Mouse (Mus musculus) heart, embryonic 16.5 days (tissue): Measurements from ENCODE around the gene Traf2. TPM values are rescaled to one million over a fixed set of nuclear protein-coding genes. Genes with fewer than 3 reads are reported as not detected.

Experiments
- ATAC-seq: fragments of 200-750 bp; cut with Nextera tagmentation; replicated peaks from 2 replicates; pipeline ENCODE4 v1.8.0; 2017; ENCODE audit warnings: moderate number of reproducible peaks; ENCODE audit not compliant: insufficient read depth, low FRiP score; ENCODE audit errors: extremely low read depth
- H3K27ac ChIP-seq: fragments of 300-500 bp; sonication (generic); 2 replicates; pipeline ENCODE4 v1.5.1; 2014; ENCODE audit warnings: mild to moderate bottlenecking, low read length, control low read depth, moderate library complexity
- H3K27me3 ChIP-seq: fragments of 300-500 bp; sonication (generic); 2 replicates; pipeline ENCODE4 v1.6.1; 2014; ENCODE audit warnings: low read length, mixed read lengths; ENCODE audit not compliant: control insufficient read depth, insufficient read depth
- H3K36me3 ChIP-seq: fragments of 300-500 bp; sonication (generic); 2 replicates; pipeline ENCODE4 v1.6.1; 2014; ENCODE audit not compliant: control insufficient read depth, insufficient read depth
- H3K4me1 ChIP-seq: fragments of 300-500 bp; sonication (generic); 2 replicates; pipeline ENCODE4 v1.6.1; 2014; ENCODE audit warnings: low read length, mixed read lengths; ENCODE audit not compliant: control insufficient read depth, insufficient read depth
- H3K4me2 ChIP-seq: fragments of 300-500 bp; sonication (generic); 2 replicates; pipeline ENCODE4 v1.6.1; 2014; ENCODE audit warnings: low read depth, mild to moderate bottlenecking, control low read depth, low read length
- H3K4me3 ChIP-seq: fragments of 300-500 bp; sonication (generic); 2 replicates; pipeline ENCODE4 v1.5.1; 2014; ENCODE audit warnings: mild to moderate bottlenecking, control low read depth, low read length
- H3K9ac ChIP-seq: fragments of 300-500 bp; sonication (generic); 2 replicates; pipeline ENCODE4 v1.6.1; 2014; ENCODE audit warnings: low read length, control low read depth
- H3K9me3 ChIP-seq: fragments of 300-500 bp; sonication (generic); replicated peaks from 2 replicates; pipeline ENCODE4 v1.6.1; 2016; ENCODE audit warnings: low read length; ENCODE audit not compliant: control insufficient read depth
- WGBS: fragments of 180-500 bp; shearing (Covaris S2); extraction: QIAGEN DNeasy Blood & Tissue Kit; methylation state at CpG from one replicate; pipeline ENCODE4 v1.1.7; 2014; 5-methylcytosine and 5-hydroxymethylcytosine counted together
- polyA plus RNA-seq: library from polyadenylated mRNA; unstranded; fragments of >200 nt; fragmentation: Nextera tagmentation; extraction: Ambion mirVana; gene quantifications from 2 replicates; pipeline ENCODE4 v1.2.1, GENCODE M21; 2015

Traf2 gene
- 27.0 and 27.3 TPM in 2 replicates for polyA plus RNA-seq

- WGBS, result 2% methylated on average over 48 of the region's 48 CpGs
These were observed at the start of gene Traf2 for GRCm38 (mm10) chr2:25546811-25547491. Gene Traf2, minus strand, starts transcription at chr2:25546940.

GRCm38 (mm10) chr2:25591863-25592262 is 45.1 kb upstream of the Traf2 start:
- Histone ChIP-seq H3K9ac (no peak overlapping the region), H3K4me1 (peaks cover 8% of the 10 kb centered on the region)
- 81% methylated on average over 2 of the region's 2 CpGs for WGBS

More at GRCm38 (mm10) chr2:25546811-25547491, at the start of gene Traf2:
- H3K4me3 ChIP-seq, result peak within 1 kb of the TSS; percentile 82
- peaks cover 4% of the 10 kb centered on the region for H3K4me1 ChIP-seq
- no peaks in the 10 kb centered on the region for H3K9me3 ChIP-seq
- peak within 1 kb of the TSS; percentile 90 for H3K9ac ChIP-seq
- peak within 1 kb of the TSS; percentile 67 for H3K4me2 ChIP-seq
- H3K27ac ChIP-seq, result peak within 1 kb of the TSS; percentile 77
- H3K36me3 ChIP-seq, result no peaks in the 10 kb centered on the region
- H3K27me3 ChIP-seq, result no peaks in the 10 kb centered on the region
- peak; percentile 99 for ATAC-seq

GRCm38 (mm10) chr2:25588227-25588907 is 41.6 kb upstream of the Traf2 start:
- Histone ChIP-seq H3K4me1 (peaks cover 11% of the 10 kb centered on the region), H3K9me3 (no peaks in the 10 kb centered on the region), H3K4me3 (no peak overlapping the region), H3K4me2 (no peak overlapping the region), H3K27ac (peak overlapping the region; percentile 18), H3K36me3 (peaks cover 41% of the 10 kb centered on the region), H3K9ac (no peak overlapping the region), H3K27me3 (no peaks in the 10 kb centered on the region)
- ATAC-seq, result peak; percentile 53; the same call in 1 of the 2 replicates
- WGBS, result 81% methylated on average over 8 of the region's 8 CpGs

More at GRCm38 (mm10) chr2:25591863-25592262, 45.1 kb upstream of the Traf2 start:
- H3K4me2 ChIP-seq, result no peak overlapping the region
- no peaks in the 10 kb centered on the region for H3K27me3 ChIP-seq
- H3K4me3 ChIP-seq, result no peak overlapping the region
- H3K36me3 ChIP-seq, result peaks cover 53% of the 10 kb centered on the region
- H3K9me3 ChIP-seq, result no peaks in the 10 kb centered on the region
- no peak overlapping the region for H3K27ac ChIP-seq
- no peak for ATAC-seq

GRCm38 (mm10) chr2:25587290-25587689 is 40.5 kb upstream of the Traf2 start:
- Histone ChIP-seq H3K4me3 (no peak overlapping the region), H3K4me1 (peaks cover 16% of the 10 kb centered on the region), H3K4me2 (no peak overlapping the region), H3K9me3 (no peaks in the 10 kb centered on the region), H3K27me3 (no peaks in the 10 kb centered on the region), H3K9ac (no peak overlapping the region), H3K36me3 (peaks cover 32% of the 10 kb centered on the region), H3K27ac (no peak overlapping the region)
- 87% methylated on average over 8 of the region's 8 CpGs for WGBS
- ATAC-seq, result no peak

GRCm38 (mm10) chr2:25585601-25586000 is 38.9 kb upstream of the Traf2 start:
- Histone ChIP-seq H3K27me3 (peaks cover 4% of the 10 kb centered on the region), H3K4me2 (no peak overlapping the region), H3K9me3 (no peaks in the 10 kb centered on the region), H3K27ac (no peak overlapping the region), H3K36me3 (peaks cover 21% of the 10 kb centered on the region), H3K4me3 (no peak overlapping the region), H3K4me1 (peaks cover 28% of the 10 kb centered on the region), H3K9ac (no peak overlapping the region)
- WGBS, result 78% methylated on average over 3 of the region's 3 CpGs
- no peak for ATAC-seq

- Histone ChIP-seq H3K27ac (no peak overlapping the region), H3K36me3 (peaks cover 14% of the 10 kb centered on the region), H3K27me3 (peaks cover 11% of the 10 kb centered on the region), H3K4me1 (peaks cover 29% of the 10 kb centered on the region), H3K4me2 (no peak overlapping the region), H3K9ac (no peak overlapping the region), H3K4me3 (no peak overlapping the region), H3K9me3 (no peaks in the 10 kb centered on the region)
- ATAC-seq, result no peak
- 91% methylated on average over 4 of the region's 4 CpGs for WGBS
These were observed 38.1 kb upstream of the Traf2 start for GRCm38 (mm10) chr2:25584856-25585255.

GRCm38 (mm10) chr2:25584152-25584551 is 37.4 kb upstream of the Traf2 start:
- Histone ChIP-seq H3K9ac (no peak overlapping the region), H3K27me3 (peaks cover 18% of the 10 kb centered on the region), H3K27ac (no peak overlapping the region), H3K4me2 (no peak overlapping the region), H3K4me3 (no peak overlapping the region), H3K4me1 (peaks cover 35% of the 10 kb centered on the region), H3K36me3 (peaks cover 14% of the 10 kb centered on the region), H3K9me3 (no peaks in the 10 kb centered on the region)
- 76% methylated on average over 3 of the region's 3 CpGs for WGBS
- ATAC-seq, result no peak

- 82% methylated on average over 4 of the region's 4 CpGs for WGBS
- Histone ChIP-seq H3K27ac (no peak overlapping the region), H3K4me3 (no peak overlapping the region), H3K9ac (no peak overlapping the region), H3K27me3 (peaks cover 24% of the 10 kb centered on the region), H3K4me1 (peaks cover 38% of the 10 kb centered on the region), H3K36me3 (peaks cover 14% of the 10 kb centered on the region), H3K9me3 (no peaks in the 10 kb centered on the region), H3K4me2 (no peak overlapping the region)
- no peak for ATAC-seq
These were observed 36.8 kb upstream of the Traf2 start for GRCm38 (mm10) chr2:25583571-25583970.

GRCm38 (mm10) chr2:25583120-25583481 is 36.4 kb upstream of the Traf2 start:
- Histone ChIP-seq H3K9me3 (no peaks in the 10 kb centered on the region), H3K4me2 (no peak overlapping the region), H3K36me3 (peaks cover 12% of the 10 kb centered on the region), H3K9ac (no peak overlapping the region), H3K27ac (no peak overlapping the region), H3K27me3 (peaks cover 29% of the 10 kb centered on the region), H3K4me3 (no peak overlapping the region), H3K4me1 (peaks cover 38% of the 10 kb centered on the region)
- WGBS, result 87% methylated on average over 6 of the region's 6 CpGs
- ATAC-seq, result no peak
